Mouse (Mus musculus): ENCODE results near the gene Map4k3. TPM values are rescaled to one million over a fixed set of nuclear protein-coding genes. Genes with fewer than 3 reads are reported as not detected.
"Not testable (repeated sequence)": the region's sequence is repeated elsewhere in the genome, so short reads cannot be mapped to it uniquely, and the experiment has no call there.

Gene Map4k3
- total RNA-seq, 2 experiments from 2014 or later: 8.7 to 10.0 TPM

GRCm38 (mm10) chr17:80571460-80571859, 156.8 kb downstream of the Map4k3 start:
- ATAC-seq (replicated peaks; ENCODE audit: poor library complexity): no peak

- ATAC-seq (replicated peaks; ENCODE audit: poor library complexity): not testable (repeated sequence)
These were observed 158.6 kb downstream of the Map4k3 start for GRCm38 (mm10) chr17:80569718-80570117.

GRCm38 (mm10) chr17:80568842-80569601, 159.3 kb downstream of the Map4k3 start:
- ATAC-seq (replicated peaks; ENCODE audit: poor library complexity): no peak

- no peak for ATAC-seq (replicated peaks; ENCODE audit: poor library complexity)
These were observed 159.8 kb downstream of the Map4k3 start for GRCm38 (mm10) chr17:80568441-80568840.

GRCm38 (mm10) chr17:80564611-80564924, 163.7 kb downstream of the Map4k3 start:
- peak; percentile 83 for ATAC-seq (replicated peaks; ENCODE audit: poor library complexity)

- not testable (repeated sequence) for ATAC-seq (replicated peaks; ENCODE audit: poor library complexity)
These were observed 164.3 kb downstream of the Map4k3 start for GRCm38 (mm10) chr17:80563762-80564610.

- ATAC-seq (replicated peaks; ENCODE audit: poor library complexity): no peak
These were observed 165.5 kb downstream of the Map4k3 start for GRCm38 (mm10) chr17:80562792-80563191.

- peak; percentile 81 for ATAC-seq (replicated peaks; ENCODE audit: poor library complexity)
These were observed 167.4 kb downstream of the Map4k3 start for GRCm38 (mm10) chr17:80560669-80561401.

- ATAC-seq (replicated peaks; ENCODE audit: poor library complexity): peak; percentile 37
These were observed 168.5 kb downstream of the Map4k3 start for GRCm38 (mm10) chr17:80559745-80560144.

- peak; percentile 43; the same call in 1 of the 2 replicates for ATAC-seq (replicated peaks; ENCODE audit: poor library complexity)
These were observed 169.2 kb downstream of the Map4k3 start for GRCm38 (mm10) chr17:80559050-80559449.

- no peak for ATAC-seq (replicated peaks; ENCODE audit: poor library complexity)
These were observed 169.7 kb downstream of the Map4k3 start for GRCm38 (mm10) chr17:80558583-80558982.

GRCm38 (mm10) chr17:80557461-80557860, 170.8 kb downstream of the Map4k3 start:
- no peak for ATAC-seq (replicated peaks; ENCODE audit: poor library complexity)

GRCm38 (mm10) chr17:80553318-80554270, 174.7 kb downstream of the Map4k3 start:
- peak; percentile 91 for ATAC-seq (replicated peaks; ENCODE audit: poor library complexity)

- ATAC-seq (replicated peaks; ENCODE audit: poor library complexity): no peak
These were observed 175.6 kb downstream of the Map4k3 start for GRCm38 (mm10) chr17:80552653-80553052.

GRCm38 (mm10) chr17:80550981-80551380, 177.3 kb downstream of the Map4k3 start:
- no peak for ATAC-seq (replicated peaks; ENCODE audit: poor library complexity)

- ATAC-seq (replicated peaks; ENCODE audit: poor library complexity): no peak
These were observed 181.4 kb downstream of the Map4k3 start for GRCm38 (mm10) chr17:80546846-80547245.

GRCm38 (mm10) chr17:80546227-80546626, 182.1 kb downstream of the Map4k3 start:
- ATAC-seq (replicated peaks; ENCODE audit: poor library complexity): no peak

GRCm38 (mm10) chr17:80543646-80544045, 184.6 kb downstream of the Map4k3 start:
- no peak for ATAC-seq (replicated peaks; ENCODE audit: poor library complexity)

- ATAC-seq (replicated peaks; ENCODE audit: poor library complexity): peak; percentile 48; the same call in 1 of the 2 replicates
These were observed 191.1 kb downstream of the Map4k3 start for GRCm38 (mm10) chr17:80537136-80537535.

- ATAC-seq (replicated peaks; ENCODE audit: poor library complexity): no peak
These were observed 192.7 kb downstream of the Map4k3 start for GRCm38 (mm10) chr17:80535633-80536032.
